Mouse (Mus musculus) small intestine, adult 2 months (tissue): ENCODE data around the gene Pifo. TPM values are rescaled to one million over a fixed set of nuclear protein-coding genes. Genes with fewer than 3 reads are reported as not detected.
A peak's percentile ranks its signal among the peaks of the same experiment; 100 is the strongest.
"Not testable (repeated sequence)": the region's sequence is repeated elsewhere in the genome, so short reads cannot be mapped to it uniquely, and the experiment has no call there.

Experiments
- H3K27ac ChIP-seq: fragments of 200-500 bp; 2 replicates; pipeline ENCODE4 v1.5.1; 2012; ENCODE audit warnings: low read depth, low read length, control low read depth, inconsistent platforms; ENCODE audit not compliant: insufficient read depth
- H3K27me3 ChIP-seq: fragments of 200-500 bp; 2 replicates; pipeline ENCODE4 v1.6.1; 2012; ENCODE audit warnings: mild to moderate bottlenecking, moderate library complexity, low read length, inconsistent platforms; ENCODE audit not compliant: control insufficient read depth, insufficient read depth
- H3K36me3 ChIP-seq: fragments of 200-500 bp; 2 replicates; pipeline ENCODE4 v1.6.1; 2012; ENCODE audit warnings: mild to moderate bottlenecking, low read length, control low read depth, inconsistent platforms; ENCODE audit not compliant: control insufficient read depth, insufficient read depth
- H3K4me1 ChIP-seq: fragments of 200-500 bp; 2 replicates; pipeline ENCODE4 v1.6.1; 2012; ENCODE audit warnings: low read length, inconsistent platforms, mixed read lengths; ENCODE audit not compliant: control insufficient read depth, insufficient read depth, insufficient read length
- H3K4me3 ChIP-seq: fragments of 200-500 bp; 2 replicates; pipeline ENCODE4 v1.5.1; 2012; ENCODE audit warnings: low read depth, mild to moderate bottlenecking, control low read depth, inconsistent platforms, low read length, moderate library complexity
- CTCF ChIP-seq: fragments of 200-500 bp; IDR thresholded peaks from 2 replicates; pipeline ENCODE4 v1.5.1; 2012; ENCODE audit warnings: low read depth, mild to moderate bottlenecking, control low read depth, inconsistent platforms, low read length, moderate library complexity, mixed read lengths; ENCODE audit not compliant: insufficient replicate concordance, insufficient read length; ENCODE audit errors: extremely low read depth
- POLR2A ChIP-seq: fragments of 200-500 bp; IDR thresholded peaks from 2 replicates; pipeline ENCODE4 v1.6.1; 2012; ENCODE audit warnings: low read depth, mild to moderate bottlenecking, control low read depth, inconsistent platforms, low read length, moderate library complexity
- WGBS: fragments of 180-500 bp; shearing (Covaris S2); methylation state at CpG from one replicate; pipeline ENCODE4 v1.1.7; 2018; 5-methylcytosine and 5-hydroxymethylcytosine counted together
- polyA plus RNA-seq: library from polyadenylated mRNA; depleted of rRNA; stranded (reverse); fragments of >200 nt; gene quantifications from 2 replicates; pipeline ENCODE4 v1.2.3, GENCODE M21; 2012

The Pifo gene
- polyA plus RNA-seq, 1 experiment: not detected

- 0 out of 2 replicates have a peak overlapping the region, but pooled peaks have one; percentile 0 for H3K4me3 ChIP-seq
- WGBS: 13% methylated on average over 17 of the region's 17 CpGs
Measured at GRCm38 (mm10) chr3:106001416-106002370, 12.8 kb downstream of the Pifo start.

GRCm38 (mm10) chr3:106000707-106001375, 13.6 kb downstream of the Pifo start:
- WGBS: 20% methylated on average over 11 of the region's 11 CpGs
- H3K4me3 ChIP-seq: 0 out of 2 replicates have a peak overlapping the region, but pooled peaks have one; percentile 0
- no peaks in the 10 kb centered on the region for H3K36me3 ChIP-seq
- TF ChIP-seq CTCF (no peak), POLR2A (no peak)
- H3K27ac ChIP-seq: no peak overlapping the region
- H3K27me3 ChIP-seq: no peaks in the 10 kb centered on the region
- peaks cover 2% of the 10 kb centered on the region; the same call in 1 of the 2 replicates for H3K4me1 ChIP-seq

More at GRCm38 (mm10) chr3:106001416-106002370, 12.8 kb downstream of the Pifo start:
- no peak for TF ChIP-seq POLR2A
- no peak for TF ChIP-seq CTCF
- Histone ChIP-seq H3K4me1 (peaks cover 2% of the 10 kb centered on the region; the same call in 1 of the 2 replicates), H3K27me3 (no peaks in the 10 kb centered on the region), H3K27ac (no peak overlapping the region), H3K36me3 (no peaks in the 10 kb centered on the region)

DNA sequence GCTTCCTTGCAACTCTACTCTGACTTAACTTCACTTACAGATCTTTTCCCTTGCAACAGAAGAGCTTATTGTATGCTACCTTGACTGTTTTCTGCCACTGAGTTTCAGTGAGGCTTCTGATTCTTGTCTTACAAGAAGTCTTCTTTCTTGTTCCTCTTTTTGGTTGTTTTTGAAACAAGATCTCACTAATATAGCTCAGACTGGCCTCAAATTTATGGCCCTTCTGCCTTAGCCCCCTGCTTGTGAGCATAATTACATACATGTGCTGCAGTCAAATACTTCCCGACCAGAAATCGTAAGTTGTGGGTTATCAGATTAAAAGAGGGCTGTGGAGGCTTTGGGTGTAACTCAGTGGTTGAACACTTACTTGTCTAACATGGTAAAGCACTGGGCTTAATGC, 19.7 kb downstream of the Pifo start:
- no peak overlapping the region for H3K27ac ChIP-seq
- WGBS: 29% methylated on average over 2 of the region's 2 CpGs

DNA sequence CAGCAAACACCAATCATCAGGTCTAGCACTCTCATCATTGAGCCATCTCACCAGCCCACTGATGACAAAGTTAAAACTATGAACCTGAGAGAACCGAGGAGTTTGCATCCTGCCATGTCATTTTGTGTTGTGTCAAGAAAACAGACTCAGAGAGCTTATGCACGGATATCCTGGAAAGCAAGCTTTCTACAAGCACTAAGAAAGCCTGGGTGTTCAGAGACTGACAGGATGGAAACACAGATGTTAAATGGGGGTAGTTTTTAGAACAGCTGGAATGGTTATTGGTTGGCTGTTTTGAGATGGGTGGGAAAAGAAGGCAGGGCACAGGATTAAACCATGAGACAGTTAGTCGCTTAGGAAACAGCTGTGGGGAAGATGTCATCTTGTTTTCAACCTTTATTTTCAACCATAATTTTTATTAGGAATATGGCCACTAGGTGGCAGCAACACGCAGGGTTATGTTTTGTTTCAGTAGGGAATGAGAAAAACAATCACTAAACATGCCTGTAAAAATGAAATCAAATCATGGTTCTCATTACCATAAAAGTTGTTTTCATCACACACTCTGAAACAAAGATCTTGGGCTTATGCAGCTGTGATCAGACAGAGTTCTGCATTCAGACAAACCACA, 22.7 kb downstream of the Pifo start:
- 22% methylated on average over 4 of the region's 4 CpGs for whole genome bisulfite sequencing
- Histone ChIP-seq H3K4me1 (no peaks in the 10 kb centered on the region), H3K27me3 (no peaks in the 10 kb centered on the region), H3K27ac (no peak overlapping the region), H3K4me3 (no peak overlapping the region), H3K36me3 (no peaks in the 10 kb centered on the region)
- no peak for TF ChIP-seq CTCF
- no peak for TF ChIP-seq POLR2A

More for the DNA sequence above, 19.7 kb downstream of the Pifo start:
- TF ChIP-seq CTCF (no peak), POLR2A (no peak)
- Histone ChIP-seq H3K36me3 (no peaks in the 10 kb centered on the region), H3K4me3 (no peak overlapping the region), H3K27me3 (no peaks in the 10 kb centered on the region), H3K4me1 (no peaks in the 10 kb centered on the region)

DNA sequence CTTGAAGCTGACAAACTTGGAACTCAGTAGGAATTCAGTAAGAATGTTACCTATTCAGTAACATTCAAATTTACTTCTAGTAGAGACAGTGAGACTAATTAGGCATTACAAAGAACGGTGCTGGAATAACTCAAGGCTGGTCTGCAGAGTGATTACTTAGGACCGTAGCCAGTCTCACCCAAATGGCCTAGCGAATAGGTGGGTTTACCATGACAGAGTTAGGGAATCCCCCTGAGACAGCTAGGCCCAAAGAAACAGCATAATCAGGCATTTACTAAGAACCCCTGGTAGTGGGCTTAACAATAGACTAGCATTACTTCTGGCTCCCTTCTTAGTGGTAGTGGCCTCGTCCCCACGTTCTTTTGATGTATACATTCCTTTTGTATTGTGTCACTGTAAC, 24.8 kb downstream of the Pifo start:
- not testable (repeated sequence) for H3K4me3 ChIP-seq, H3K4me1 ChIP-seq, H3K36me3 ChIP-seq, H3K27me3 ChIP-seq, H3K27ac ChIP-seq
- 73% methylated on average over 5 of the region's 5 CpGs for WGBS

GRCm38 (mm10) chr3:105974174-105974573, 40.3 kb downstream of the Pifo start:
- H3K4me1 ChIP-seq: no peaks in the 10 kb centered on the region
- H3K36me3 ChIP-seq: peaks cover 3% of the 10 kb centered on the region
- WGBS: 84% methylated on average over 2 of the region's 2 CpGs
- H3K27ac ChIP-seq: no peak overlapping the region
- no peaks in the 10 kb centered on the region for H3K27me3 ChIP-seq
- no peak for TF ChIP-seq CTCF
- no peak for TF ChIP-seq POLR2A
- no peak overlapping the region for H3K4me3 ChIP-seq

DNA sequence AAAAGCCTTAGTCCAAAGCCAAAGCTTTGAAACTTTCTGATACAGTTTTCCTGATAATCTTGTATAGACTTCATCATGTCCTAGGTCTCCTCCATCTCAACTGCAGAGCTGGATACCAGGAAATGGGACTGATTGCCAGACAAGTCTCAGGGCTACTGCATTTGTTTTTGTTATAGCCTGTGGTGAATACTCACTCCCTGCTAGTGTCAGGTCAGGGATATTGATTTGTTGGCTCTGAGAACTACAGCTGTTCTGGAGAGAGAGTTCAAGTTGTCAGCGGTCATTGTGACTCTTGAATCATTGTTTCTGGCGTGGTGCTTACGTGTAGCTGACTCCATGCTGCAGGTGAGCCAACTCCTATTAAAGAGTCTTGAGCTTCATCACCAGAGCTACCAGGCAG, 41.0 kb downstream of the Pifo start, which contains the start of gene Ovgp1:
TSS of gene Ovgp1 (plus strand) at position 301 of the 400 bp plus-strand sequence.
- Histone ChIP-seq H3K27me3 (no peaks in the 10 kb centered on the region), H3K36me3 (peaks cover 9% of the 10 kb centered on the region), H3K4me1 (no peaks in the 10 kb centered on the region), H3K27ac (no peak within 1 kb of the TSS), H3K4me3 (no peak within 1 kb of the TSS)
- no peak for TF ChIP-seq POLR2A
- no peak for TF ChIP-seq CTCF
- 58% methylated on average over 3 of the region's 3 CpGs for WGBS
